Mouse (Mus musculus) brown adipose tissue, adult 24 weeks (tissue): Measurements from ENCODE around the gene Best3. TPM values are rescaled to one million over a fixed set of nuclear protein-coding genes. Genes with fewer than 3 reads are reported as not detected.

Source experiments
- polyA plus RNA-seq: library from polyadenylated mRNA; stranded (reverse); fragments of >200 nt; gene quantifications from 2 replicates; pipeline ENCODE4 v1.2.4, GENCODE M21; 2012; ENCODE audit not compliant: missing spikeins, insufficient read depth, insufficient read length

Gene Best3
- polyA plus RNA-seq, 1 experiment: not detected

Other genes starting within 250 kb of the Best3 start
- not detected in 2 replicates for gene Myrfl, start 89.4 kb upstream of the Best3 start, polyA plus RNA-seq
- 26.0 and 30.4 TPM in 2 replicates for gene Rab3ip, start 35.5 kb upstream of the Best3 start, polyA plus RNA-seq
- gene Gm10271, start 13.7 kb upstream of the Best3 start, polyA plus RNA-seq: not detected in 2 replicates
- gene Lrrc10, start 59.0 kb downstream of the Best3 start, polyA plus RNA-seq: not detected in 2 replicates
- 141 and 156 TPM in 2 replicates for gene Cct2, start 77.5 kb downstream of the Best3 start, polyA plus RNA-seq
- gene Frs2, start 162.2 kb downstream of the Best3 start, polyA plus RNA-seq: 9.1 and 10.5 TPM in 2 replicates
- gene Yeats4, start 238.2 kb downstream of the Best3 start, polyA plus RNA-seq: 18.2 and 24.4 TPM in 2 replicates